Mouse (Mus musculus) spleen, adult 2 months (tissue): Measurements from ENCODE around the gene Zzef1. TPM values are rescaled to one million over a fixed set of nuclear protein-coding genes. Genes with fewer than 3 reads are reported as not detected.

Experiments used
- DNase-seq, 2 experiments: peaks; one replicate each; pipeline versions ENCODE4 v3.0.0 to v3.0.0-alpha.2; 2012 to 2021; ENCODE audit warnings: low spot score in 2 of 2, low read depth in 1 of 2
- H3K27ac ChIP-seq: fragments of 200-500 bp; 2 replicates; pipeline ENCODE4 v1.5.1; 2012; ENCODE audit warnings: low read length, inconsistent platforms; ENCODE audit not compliant: insufficient read depth
- H3K27me3 ChIP-seq: fragments of 200-500 bp; 2 replicates; pipeline ENCODE4 v1.6.1; 2012; ENCODE audit warnings: mild to moderate bottlenecking, moderate library complexity, low read length, inconsistent platforms; ENCODE audit not compliant: control insufficient read depth, insufficient read depth
- H3K36me3 ChIP-seq: fragments of 200-500 bp; 2 replicates; pipeline ENCODE4 v1.6.1; 2012; ENCODE audit warnings: mild to moderate bottlenecking, low read length, inconsistent platforms; ENCODE audit not compliant: control insufficient read depth, insufficient read depth
- H3K4me1 ChIP-seq: fragments of 200-500 bp; 2 replicates; pipeline ENCODE4 v1.6.1; 2011; ENCODE audit warnings: inconsistent platforms; ENCODE audit not compliant: control insufficient read depth, insufficient read depth, insufficient read length
- H3K4me3 ChIP-seq: fragments of 200-500 bp; 2 replicates; pipeline ENCODE4 v1.5.1; 2011; ENCODE audit warnings: mild to moderate bottlenecking, inconsistent platforms; ENCODE audit not compliant: insufficient read depth, insufficient read length; ENCODE audit errors: extremely low read depth
- CTCF ChIP-seq: fragments of 200-500 bp; IDR thresholded peaks from 2 replicates; pipeline ENCODE4 v1.5.1; 2011; ENCODE audit warnings: mild to moderate bottlenecking, inconsistent platforms; ENCODE audit not compliant: insufficient read depth, insufficient read length, insufficient replicate concordance; ENCODE audit errors: extremely low read depth
- POLR2A ChIP-seq: fragments of 200-500 bp; IDR thresholded peaks from 2 replicates; pipeline ENCODE4 v1.6.1; 2011; ENCODE audit warnings: low read depth, low read length, inconsistent platforms
- WGBS: fragments of 180-500 bp; shearing (Covaris S2); methylation state at CpG from one replicate; pipeline ENCODE4 v1.1.7; 2018; 5-methylcytosine and 5-hydroxymethylcytosine counted together
- polyA plus RNA-seq: library from polyadenylated mRNA; depleted of rRNA; stranded (reverse); fragments of >200 nt; gene quantifications from 2 replicates; pipeline ENCODE4 v1.2.3, GENCODE M21; 2012; rRNA removed

The Zzef1 gene
- 27.4 and 29.3 TPM in 2 replicates for polyA plus RNA-seq

DNA sequence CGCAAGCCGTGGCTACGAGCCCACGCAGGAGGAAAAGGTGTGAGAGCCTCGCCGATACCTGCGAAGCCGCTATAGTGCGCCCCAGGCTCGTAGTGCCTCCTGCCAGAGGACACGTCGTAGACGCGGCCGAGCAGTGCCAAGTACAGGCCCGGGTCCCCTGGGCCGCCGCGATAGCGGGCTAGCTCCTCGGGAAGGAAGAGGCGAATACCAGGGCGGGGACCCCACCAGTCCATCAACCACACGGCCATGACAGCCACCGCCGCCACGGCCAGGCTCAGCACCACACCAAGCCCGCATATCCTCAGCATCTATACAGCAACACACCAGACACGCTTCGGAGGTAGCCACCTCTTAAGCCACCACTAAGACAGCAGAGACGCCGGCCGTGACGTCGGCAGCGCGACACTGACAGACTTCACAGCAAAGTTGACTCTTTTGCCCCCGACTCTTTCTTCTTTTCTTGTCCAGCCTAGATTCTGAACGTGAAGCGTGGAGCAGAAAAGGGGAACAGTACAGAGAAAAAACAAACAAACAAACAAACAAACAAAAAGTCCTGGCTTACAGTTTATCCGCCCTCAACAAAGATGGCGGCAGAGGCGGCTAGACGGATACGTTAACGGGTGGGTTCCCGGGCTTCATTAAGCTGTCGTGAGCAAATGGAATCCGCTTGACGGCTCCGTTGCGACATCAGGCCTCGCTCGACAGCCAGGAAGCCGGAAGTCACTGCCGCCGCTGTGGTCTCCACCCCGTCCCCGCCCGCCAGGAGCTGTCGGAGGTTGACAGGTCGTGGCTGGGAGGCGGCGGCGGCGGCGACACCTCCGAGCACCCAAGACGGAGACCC lies at the start of gene Zzef1, which contains the start of gene Cyb5d2:
TSS of gene Zzef1 (plus strand) at position 772 of the 841 bp plus-strand sequence.
TSS of gene Cyb5d2 (minus strand) at position 688 of the 841 bp plus-strand sequence.
- H3K36me3 ChIP-seq = no peaks in the 10 kb centered on the region
- H3K27me3 ChIP-seq = no peaks in the 10 kb centered on the region
- H3K4me3 ChIP-seq = peak within 1 kb of the TSS; percentile 67
- under 1% methylated on average over 69 of the region's 69 CpGs for WGBS
- TF ChIP-seq POLR2A = peak; percentile 58
- TF ChIP-seq CTCF = no peak
- peak within 1 kb of the TSS; percentile 84 for H3K27ac ChIP-seq
- DNase-seq = peak; percentile 94
- H3K4me1 ChIP-seq = peaks cover 2% of the 10 kb centered on the region; the same call in 1 of the 2 replicates

- WGBS = 45% methylated on average over 2 of the region's 2 CpGs
- DNase-seq = no peak
- H3K36me3 ChIP-seq = peaks cover 59% of the 10 kb centered on the region
- no peak overlapping the region for H3K27ac ChIP-seq
- TF ChIP-seq CTCF = no peak
- no peak for TF ChIP-seq POLR2A
- no peak overlapping the region for H3K4me3 ChIP-seq
- no peaks in the 10 kb centered on the region for H3K27me3 ChIP-seq
- no peaks in the 10 kb centered on the region for H3K4me1 ChIP-seq
Observed at GRCm38 (mm10) chr11:72751956-72752355, 44.1 kb upstream of the Zzef1 start.

- Histone ChIP-seq H3K4me1 (no peaks in the 10 kb centered on the region), H3K27me3 (no peaks in the 10 kb centered on the region), H3K27ac (no peak overlapping the region), H3K36me3 (peaks cover 62% of the 10 kb centered on the region), H3K4me3 (no peak overlapping the region)
- DNase-seq = no peak
- WGBS = 98% methylated on average over 5 of the region's 5 CpGs
- TF ChIP-seq POLR2A (no peak), CTCF (no peak)
Observed at GRCm38 (mm10) chr11:72758316-72758715, 37.7 kb upstream of the Zzef1 start.

- Histone ChIP-seq H3K27ac (no peak overlapping the region), H3K4me1 (no peaks in the 10 kb centered on the region), H3K27me3 (no peaks in the 10 kb centered on the region), H3K4me3 (no peak overlapping the region), H3K36me3 (peaks cover 64% of the 10 kb centered on the region)
- WGBS = 94% methylated on average over 6 of the region's 6 CpGs
- DNase-seq = no peak
- TF ChIP-seq CTCF = no peak
- TF ChIP-seq POLR2A = no peak
Observed at GRCm38 (mm10) chr11:72759581-72759980, 36.4 kb upstream of the Zzef1 start.

DNA sequence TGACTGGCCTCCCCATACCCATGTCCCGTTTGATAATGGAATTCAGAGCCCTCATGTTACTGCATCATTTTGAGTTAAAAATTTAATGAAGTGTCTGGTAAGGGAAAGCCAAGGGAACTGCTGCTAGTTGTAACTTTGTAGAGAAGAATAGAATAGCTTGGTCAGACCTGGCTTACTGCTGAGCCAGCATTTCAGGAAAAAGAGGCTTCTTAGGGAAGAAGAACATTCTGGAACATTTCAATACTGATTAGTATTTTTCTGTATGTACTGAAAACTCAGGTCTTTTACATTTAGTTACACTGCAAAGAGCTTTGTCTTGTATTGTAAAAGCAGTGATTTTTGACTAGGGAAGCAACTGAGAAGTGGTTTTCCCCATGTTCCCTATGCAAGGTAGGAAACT lies 35.2 kb upstream of the Zzef1 start:
- WGBS = 87% methylated on average over 1 of the region's 1 CpGs
- DNase-seq = no peak
- peaks cover 58% of the 10 kb centered on the region for H3K36me3 ChIP-seq

DNA sequence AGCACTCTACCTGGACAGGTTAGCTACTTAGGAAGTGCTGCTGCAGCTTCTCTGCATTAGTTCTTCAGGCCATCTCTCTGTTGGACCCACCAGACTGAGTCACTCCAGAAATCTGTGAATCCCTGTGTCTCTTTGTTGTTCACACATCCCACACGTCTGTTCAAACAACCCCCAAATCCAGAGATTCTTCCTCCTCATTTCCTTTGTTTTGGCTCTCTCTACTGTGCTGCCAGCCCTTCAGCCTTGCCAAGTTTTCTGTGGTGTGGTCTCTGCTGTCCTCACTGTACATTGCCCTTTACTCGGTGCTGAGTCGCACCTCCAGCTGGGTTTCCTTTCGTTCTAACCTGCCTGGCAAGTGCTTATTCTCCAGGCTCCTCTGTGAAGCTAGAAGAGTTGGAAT lies 31.8 kb upstream of the Zzef1 start:
- no peak for DNase-seq
- Histone ChIP-seq H3K27me3 (no peaks in the 10 kb centered on the region), H3K4me1 (no peaks in the 10 kb centered on the region), H3K36me3 (peaks cover 49% of the 10 kb centered on the region), H3K27ac (no peak overlapping the region), H3K4me3 (no peak overlapping the region)
- TF ChIP-seq POLR2A (no peak), CTCF (no peak)
- 98% methylated on average over 4 of the region's 4 CpGs for WGBS

More for the DNA sequence above, 35.2 kb upstream of the Zzef1 start:
- H3K27me3 ChIP-seq = no peaks in the 10 kb centered on the region
- H3K4me3 ChIP-seq = no peak overlapping the region
- no peak overlapping the region for H3K27ac ChIP-seq
- H3K4me1 ChIP-seq = no peaks in the 10 kb centered on the region
- no peak for TF ChIP-seq CTCF
- no peak for TF ChIP-seq POLR2A

DNA sequence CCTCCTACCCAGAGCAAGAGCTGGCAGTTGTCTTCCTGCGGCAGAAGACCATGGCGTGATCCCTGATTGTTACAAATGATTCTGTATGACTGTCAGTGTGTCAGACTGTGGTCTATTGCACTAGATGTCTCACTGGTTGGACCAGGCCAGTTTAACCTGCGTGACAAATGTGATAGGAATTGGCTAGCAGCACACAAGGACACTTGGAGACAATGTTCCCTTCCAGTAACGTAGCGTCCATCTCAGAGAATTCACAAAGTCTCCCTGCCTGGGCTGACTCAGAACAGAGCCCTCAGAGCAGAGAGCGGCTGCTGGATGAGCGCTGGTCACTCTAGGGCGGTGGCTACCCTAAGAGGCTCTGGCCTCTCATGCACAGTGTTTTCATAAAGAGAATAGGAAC lies 28.3 kb upstream of the Zzef1 start:
- DNase-seq = no peak
- no peaks in the 10 kb centered on the region for H3K27me3 ChIP-seq
- 94% methylated on average over 8 of the region's 8 CpGs for WGBS
- no peak overlapping the region for H3K4me3 ChIP-seq
- TF ChIP-seq POLR2A (no peak), CTCF (no peak)
- H3K27ac ChIP-seq = no peak overlapping the region
- H3K4me1 ChIP-seq = no peaks in the 10 kb centered on the region
- H3K36me3 ChIP-seq = peaks cover 28% of the 10 kb centered on the region
